Mouse (Mus musculus): ENCODE measurements at regions not wholly inside any gene's neighbourhood (a gene's known extent, or its start where the extent isn't known, plus 50 kb on each side); places are given as distances from the start of the nearest gene placed in this dataset.

DNA sequence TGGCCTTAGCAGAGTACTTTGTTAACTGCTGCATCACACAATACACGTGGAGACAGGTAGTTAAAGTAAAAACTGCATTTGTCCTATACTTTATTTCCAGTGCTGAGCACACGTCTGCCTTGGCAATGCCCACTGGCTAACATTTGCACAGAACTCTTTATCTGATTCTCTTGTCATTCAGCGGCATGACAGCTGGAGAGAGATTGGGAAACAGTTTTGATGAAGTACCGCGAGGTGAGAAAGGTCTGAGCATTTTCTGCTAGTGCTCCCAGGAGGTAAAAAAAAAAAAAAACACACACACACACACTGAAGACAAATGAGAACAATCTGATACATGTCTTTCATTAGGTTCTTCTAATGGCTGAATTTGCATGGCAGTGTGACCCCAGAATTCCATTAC lies 73.0 kb upstream of the Mroh9 start:
- H3K9me3 ChIP-seq (ENCODE audit: control insufficient read depth, low read length) = no peaks in the 10 kb centered on the region
- no peaks in the 10 kb centered on the region for H3K27me3 ChIP-seq (ENCODE audit: control insufficient read depth, insufficient read depth, low read length)
- no peak for DNase-seq (ENCODE audit: low spot score)
- 48% methylated on average over 5 of the region's 5 CpGs for WGBS
- no peaks in the 10 kb centered on the region for H3K36me3 ChIP-seq (ENCODE audit: control insufficient read depth, insufficient read depth, low read length)
- H3K4me2 ChIP-seq (replicated peaks; ENCODE audit: low read depth) = no peak overlapping the region
- no peak overlapping the region for H3K9ac ChIP-seq (ENCODE audit: low read length)
- TF ChIP-seq EP300 (optimal IDR thresholded peaks at IDR 0.05) (no peak), CTCF (IDR thresholded peaks at IDR 0.05; ENCODE audit: low read depth) (no peak)
- no peak overlapping the region for H3K27ac ChIP-seq (replicated peaks)
- H3K4me3 ChIP-seq (ENCODE audit: low read depth, low read length) = no peak overlapping the region
- H3K4me1 ChIP-seq (replicated peaks; ENCODE audit: control insufficient read depth, insufficient read depth) = no peaks in the 10 kb centered on the region
- ATAC-seq (ENCODE audit: low FRiP score, low TSS enrichment) = no peak

GRCm38 (mm10) chr1:163150203-163150855 lies 64.9 kb upstream of the Mroh9 start:
- no peak overlapping the region for H3K27ac ChIP-seq (replicated peaks)
- H3K4me1 ChIP-seq (replicated peaks; ENCODE audit: control insufficient read depth, insufficient read depth) = no peaks in the 10 kb centered on the region
- no peaks in the 10 kb centered on the region for H3K9me3 ChIP-seq (ENCODE audit: control insufficient read depth, low read length)
- ATAC-seq (ENCODE audit: low FRiP score, low TSS enrichment) = peak; percentile 85
- DNase-seq (ENCODE audit: low spot score) = peak; percentile 71
- H3K9ac ChIP-seq (ENCODE audit: low read length) = no peak overlapping the region
- peak overlapping the region; percentile 23; the same call in 1 of the 2 replicates for H3K4me3 ChIP-seq (ENCODE audit: low read depth, low read length)
- no peaks in the 10 kb centered on the region for H3K27me3 ChIP-seq (ENCODE audit: control insufficient read depth, insufficient read depth, low read length)
- H3K36me3 ChIP-seq (ENCODE audit: control insufficient read depth, insufficient read depth, low read length) = no peaks in the 10 kb centered on the region
- TF ChIP-seq CTCF (IDR thresholded peaks at IDR 0.05; ENCODE audit: low read depth) (peak; percentile 95), EP300 (optimal IDR thresholded peaks at IDR 0.05) (no peak)
- H3K4me2 ChIP-seq (replicated peaks; ENCODE audit: low read depth) = peak overlapping the region; percentile 43
- 23% methylated on average over 13 of the region's 13 CpGs for WGBS

DNA sequence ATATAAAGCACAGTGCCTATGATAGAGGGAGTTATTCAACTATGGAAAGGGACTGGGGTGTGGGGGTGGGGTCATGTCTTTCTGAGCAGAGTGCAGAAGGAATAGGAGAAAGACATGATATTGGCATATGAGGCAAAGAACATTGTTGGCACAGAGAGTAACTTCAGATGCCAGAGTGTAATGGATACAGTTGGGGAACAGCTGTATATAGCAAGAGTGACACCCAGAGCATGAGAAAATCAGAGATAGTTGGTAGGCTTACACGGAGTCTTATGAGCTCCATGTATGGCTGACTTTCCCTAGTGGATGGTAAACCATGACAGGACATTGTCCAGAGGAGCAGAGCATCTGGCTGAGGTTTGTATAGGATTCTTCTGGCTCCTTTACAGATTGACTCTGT lies 61.2 kb upstream of the Mroh9 start:
- ATAC-seq (ENCODE audit: low FRiP score, low TSS enrichment) (no peak), DNase-seq (ENCODE audit: low spot score) (no peak)
- TF ChIP-seq EP300 (optimal IDR thresholded peaks at IDR 0.05) (no peak), CTCF (IDR thresholded peaks at IDR 0.05; ENCODE audit: low read depth) (0 out of 2 replicates have a peak, but pooled peaks have one; percentile 14)
- no peaks in the 10 kb centered on the region for H3K27me3 ChIP-seq (ENCODE audit: control insufficient read depth, insufficient read depth, low read length)
- no peak overlapping the region for H3K27ac ChIP-seq (replicated peaks)
- H3K4me2 ChIP-seq (replicated peaks; ENCODE audit: low read depth) = no peak overlapping the region
- no peaks in the 10 kb centered on the region for H3K4me1 ChIP-seq (replicated peaks; ENCODE audit: control insufficient read depth, insufficient read depth)
- H3K9me3 ChIP-seq (ENCODE audit: control insufficient read depth, low read length) = no peaks in the 10 kb centered on the region
- no peaks in the 10 kb centered on the region for H3K36me3 ChIP-seq (ENCODE audit: control insufficient read depth, insufficient read depth, low read length)
- no peak overlapping the region for H3K9ac ChIP-seq (ENCODE audit: low read length)
- no peak overlapping the region for H3K4me3 ChIP-seq (ENCODE audit: low read depth, low read length)
- 57% methylated on average over 1 of the region's 1 CpGs for WGBS

GRCm38 (mm10) chr1:163143113-163143512 lies 57.6 kb upstream of the Mroh9 start:
- DNase-seq (ENCODE audit: low spot score) (no peak), ATAC-seq (ENCODE audit: low FRiP score, low TSS enrichment) (no peak)
- H3K4me2 ChIP-seq (replicated peaks; ENCODE audit: low read depth) = no peak overlapping the region
- no peaks in the 10 kb centered on the region for H3K4me1 ChIP-seq (replicated peaks; ENCODE audit: control insufficient read depth, insufficient read depth)
- no peak overlapping the region for H3K4me3 ChIP-seq (ENCODE audit: low read depth, low read length)
- TF ChIP-seq CTCF (IDR thresholded peaks at IDR 0.05; ENCODE audit: low read depth) (no peak), EP300 (optimal IDR thresholded peaks at IDR 0.05) (no peak)
- no peak overlapping the region for H3K27ac ChIP-seq (replicated peaks)
- H3K36me3 ChIP-seq (ENCODE audit: control insufficient read depth, insufficient read depth, low read length) = no peaks in the 10 kb centered on the region
- H3K9ac ChIP-seq (ENCODE audit: low read length) = no peak overlapping the region
- WGBS = 87% methylated on average over 1 of the region's 1 CpGs
- no peaks in the 10 kb centered on the region for H3K9me3 ChIP-seq (ENCODE audit: control insufficient read depth, low read length)
- H3K27me3 ChIP-seq (ENCODE audit: control insufficient read depth, insufficient read depth, low read length) = no peaks in the 10 kb centered on the region

- Histone ChIP-seq H3K4me1 (replicated peaks; ENCODE audit: control insufficient read depth, insufficient read depth) (no peaks in the 10 kb centered on the region), H3K9me3 (ENCODE audit: control insufficient read depth, low read length) (no peaks in the 10 kb centered on the region), H3K9ac (ENCODE audit: low read length) (no peak overlapping the region), H3K27me3 (ENCODE audit: control insufficient read depth, insufficient read depth, low read length) (no peaks in the 10 kb centered on the region), H3K27ac (replicated peaks) (no peak overlapping the region), H3K4me2 (replicated peaks; ENCODE audit: low read depth) (no peak overlapping the region), H3K4me3 (ENCODE audit: low read depth, low read length) (no peak overlapping the region), H3K36me3 (ENCODE audit: control insufficient read depth, insufficient read depth, low read length) (no peaks in the 10 kb centered on the region)
- no peak for ATAC-seq (ENCODE audit: low FRiP score, low TSS enrichment)
- TF ChIP-seq CTCF (IDR thresholded peaks at IDR 0.05; ENCODE audit: low read depth) = no peak
- no peak for TF ChIP-seq EP300 (optimal IDR thresholded peaks at IDR 0.05)
- DNase-seq (ENCODE audit: low spot score) = no peak
- WGBS = 72% methylated on average over 1 of the region's 1 CpGs
Observed at GRCm38 (mm10) chr1:163141471-163141870, 56.0 kb upstream of the Mroh9 start.

GRCm38 (mm10) chr1:163138179-163138578 lies 52.7 kb upstream of the Mroh9 start:
- H3K4me2 ChIP-seq (replicated peaks; ENCODE audit: low read depth) = no peak overlapping the region
- H3K4me1 ChIP-seq (replicated peaks; ENCODE audit: control insufficient read depth, insufficient read depth) = no peaks in the 10 kb centered on the region
- 14% methylated on average over 1 of the region's 1 CpGs for WGBS
- H3K27ac ChIP-seq (replicated peaks) = no peak overlapping the region
- no peak for DNase-seq (ENCODE audit: low spot score)
- ATAC-seq (ENCODE audit: low FRiP score, low TSS enrichment) = no peak
- no peaks in the 10 kb centered on the region for H3K27me3 ChIP-seq (ENCODE audit: control insufficient read depth, insufficient read depth, low read length)
- TF ChIP-seq EP300 (optimal IDR thresholded peaks at IDR 0.05) (no peak), CTCF (IDR thresholded peaks at IDR 0.05; ENCODE audit: low read depth) (no peak)
- H3K36me3 ChIP-seq (ENCODE audit: control insufficient read depth, insufficient read depth, low read length) = no peaks in the 10 kb centered on the region
- no peak overlapping the region for H3K9ac ChIP-seq (ENCODE audit: low read length)
- no peaks in the 10 kb centered on the region for H3K9me3 ChIP-seq (ENCODE audit: control insufficient read depth, low read length)
- H3K4me3 ChIP-seq (ENCODE audit: low read depth, low read length) = no peak overlapping the region

Data from stomach, postnatal 0 days (tissue).